Mouse (Mus musculus) lung, postnatal 36 days (tissue): Measurements from ENCODE around the gene Ccndbp1.
"Not testable (repeated sequence)": the region's sequence is repeated elsewhere in the genome, so short reads cannot be mapped to it uniquely, and the experiment has no call there.

ENCODE experiments used
- DNase-seq: peaks from one replicate; pipeline ENCODE4 v3.0.0; 2022; ENCODE audit warnings: mixed read lengths

Ccndbp1 gene

DNA sequence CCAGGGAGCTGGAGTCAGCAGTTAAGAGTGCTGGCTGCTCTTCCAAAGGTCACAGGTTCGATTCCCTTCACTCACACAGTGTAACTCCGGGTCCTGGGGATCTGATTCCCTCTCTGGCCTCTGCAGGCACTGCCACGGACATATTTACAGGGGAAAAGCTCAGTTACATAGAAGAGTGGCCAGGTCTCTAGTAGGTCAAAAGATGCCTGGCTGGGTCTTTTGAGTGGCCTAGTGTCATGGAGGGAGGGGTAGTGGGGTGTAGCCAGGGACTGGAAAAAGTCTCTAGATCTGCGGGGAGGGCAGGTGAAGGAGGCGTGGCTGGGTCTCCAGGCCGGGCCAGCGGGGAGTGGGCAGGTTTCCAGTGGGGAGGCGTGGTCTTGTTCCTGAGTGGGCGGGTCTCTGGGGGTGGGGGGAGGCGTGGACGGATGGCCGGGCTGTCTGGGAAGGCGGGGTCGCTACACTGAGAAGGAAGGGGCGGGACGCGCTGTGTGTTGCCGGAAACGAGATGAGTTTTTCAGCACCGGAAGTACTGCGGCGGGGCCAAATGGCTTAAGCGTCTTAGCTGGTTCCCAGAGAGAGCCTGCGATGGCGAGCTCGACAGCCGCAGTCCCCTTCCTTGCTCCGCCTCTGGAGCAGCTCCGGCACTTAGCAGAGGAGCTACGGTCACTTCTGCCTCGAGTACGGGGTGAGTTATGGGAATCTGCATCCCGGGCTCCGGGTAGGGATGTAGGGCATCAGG lies at the start of gene Ccndbp1:
Ccndbp1 (plus strand) TSS at position 479 of the 739 bp plus-strand sequence.
- DNase-seq: peak; percentile 97

DNA sequence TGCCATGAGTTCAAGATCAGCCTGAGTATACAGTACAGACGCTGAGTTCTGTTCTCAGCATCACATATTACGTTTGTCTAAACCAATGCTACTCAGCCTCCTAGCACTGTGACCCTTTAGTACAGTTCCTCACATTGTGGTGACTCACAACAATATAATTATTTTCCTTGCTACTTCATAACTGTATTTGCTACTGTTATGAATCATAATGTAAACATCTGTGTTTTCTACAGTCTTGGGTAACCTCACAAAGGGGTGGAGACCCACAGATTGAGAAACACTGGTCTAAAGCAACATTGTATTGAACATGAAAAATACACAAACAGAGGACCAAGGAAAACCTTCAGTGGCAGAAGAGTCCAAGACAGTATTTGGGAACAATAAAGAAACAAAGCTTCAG lies 48.8 kb upstream of the Ccndbp1 start:
- peak; percentile 54 for DNase-seq

DNA sequence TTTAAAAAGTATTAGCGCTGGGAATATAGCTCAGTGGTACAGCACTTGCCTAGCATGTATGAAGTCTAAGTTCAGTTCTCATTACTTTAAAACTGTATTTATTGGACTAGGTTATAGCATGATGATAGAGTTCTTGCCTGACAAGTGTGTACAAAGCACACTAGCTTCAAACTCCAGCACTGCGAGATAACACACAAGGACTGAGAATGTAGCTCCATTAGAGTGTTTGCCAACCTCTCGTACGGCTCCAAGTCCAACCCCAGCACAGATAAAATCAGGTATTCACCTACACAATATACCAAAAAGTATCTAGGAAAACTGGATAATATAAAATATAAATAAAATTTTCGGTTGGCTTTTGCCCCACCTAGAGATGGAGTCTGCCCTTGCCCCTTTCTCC lies 48.4 kb upstream of the Ccndbp1 start:
- peak; percentile 56 for DNase-seq

DNA sequence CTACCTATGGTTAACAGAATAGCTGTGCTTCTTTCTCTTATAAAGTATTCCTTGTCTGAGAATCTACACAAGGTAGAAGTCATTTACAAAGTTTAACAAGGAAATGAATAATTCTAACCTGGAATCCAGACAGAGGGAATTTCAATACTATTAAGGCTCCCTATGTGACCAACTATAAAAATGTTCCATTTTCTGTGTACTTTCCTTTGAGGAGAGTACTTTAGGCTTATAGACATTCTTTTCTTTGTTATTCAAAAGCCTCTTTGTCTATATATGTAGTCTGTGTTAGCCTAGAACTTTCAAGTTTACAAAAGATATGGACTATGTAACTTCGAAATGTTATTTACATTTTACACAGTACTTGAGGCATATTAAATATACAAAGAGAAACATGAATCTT lies 47.9 kb upstream of the Ccndbp1 start:
- DNase-seq: no peak

DNA sequence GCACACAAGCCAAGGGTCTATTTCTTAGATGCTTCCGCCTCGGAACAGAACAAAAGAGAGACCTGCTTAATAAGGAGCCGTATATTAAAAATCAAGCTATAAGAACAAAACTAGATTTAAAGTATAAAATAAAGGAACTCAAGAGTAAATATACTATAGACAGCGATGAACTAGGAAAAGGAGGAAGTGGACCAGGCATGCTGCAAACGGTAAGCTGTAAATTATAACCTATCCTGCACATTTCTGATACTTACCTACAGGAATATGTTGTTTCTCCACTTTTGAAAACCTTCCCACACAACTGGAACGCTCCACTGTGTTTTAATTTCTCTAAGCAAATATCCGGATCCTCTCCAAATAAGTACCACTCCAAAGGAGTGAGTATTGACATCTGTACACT lies 45.1 kb upstream of the Ccndbp1 start:
- DNase-seq: peak; percentile 36

DNA sequence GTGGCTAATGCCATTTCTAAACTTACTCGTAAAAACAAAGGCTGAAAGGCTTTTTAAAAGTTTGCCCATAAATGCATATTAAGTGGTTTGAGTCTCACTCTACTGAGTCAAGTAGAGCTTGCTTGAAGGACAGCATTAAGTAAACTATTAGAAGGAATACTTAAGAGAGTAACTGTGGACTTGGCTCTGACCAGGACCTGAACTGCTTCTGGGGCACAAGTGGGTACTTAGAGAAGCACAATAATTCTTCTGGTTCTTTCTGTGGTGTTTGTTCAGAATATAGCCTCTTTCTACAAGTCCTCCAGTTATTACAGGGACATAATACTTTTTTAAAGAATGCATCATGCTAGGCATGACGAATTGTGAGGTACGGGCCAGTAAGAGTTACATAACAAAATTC lies 42.7 kb upstream of the Ccndbp1 start:
- peak; percentile 69 for DNase-seq

DNA sequence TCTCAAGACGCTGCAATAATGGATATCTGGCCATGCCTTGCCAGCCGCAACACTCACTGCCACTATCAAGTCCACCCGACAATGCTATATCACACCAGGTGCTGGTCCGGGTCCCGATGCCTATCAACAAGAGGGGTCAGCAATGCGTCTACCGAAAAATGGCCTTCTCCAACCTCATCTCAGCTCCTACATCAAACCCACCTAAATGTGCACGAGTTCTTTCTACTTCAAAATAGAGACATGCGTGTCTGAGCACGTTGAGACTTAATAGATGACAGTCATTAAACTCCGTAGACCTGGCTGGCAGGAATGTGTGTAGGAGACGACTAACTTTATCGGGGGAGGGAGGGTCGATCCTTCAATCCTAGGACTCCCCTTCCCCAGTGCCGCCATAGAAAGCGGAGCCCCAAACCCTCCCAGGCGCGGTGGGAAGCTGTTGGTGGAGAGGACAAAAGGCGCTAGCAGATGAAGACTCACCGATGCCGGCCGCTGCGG lies 38.1 kb upstream of the Ccndbp1 start:
- DNase-seq: no peak

DNA sequence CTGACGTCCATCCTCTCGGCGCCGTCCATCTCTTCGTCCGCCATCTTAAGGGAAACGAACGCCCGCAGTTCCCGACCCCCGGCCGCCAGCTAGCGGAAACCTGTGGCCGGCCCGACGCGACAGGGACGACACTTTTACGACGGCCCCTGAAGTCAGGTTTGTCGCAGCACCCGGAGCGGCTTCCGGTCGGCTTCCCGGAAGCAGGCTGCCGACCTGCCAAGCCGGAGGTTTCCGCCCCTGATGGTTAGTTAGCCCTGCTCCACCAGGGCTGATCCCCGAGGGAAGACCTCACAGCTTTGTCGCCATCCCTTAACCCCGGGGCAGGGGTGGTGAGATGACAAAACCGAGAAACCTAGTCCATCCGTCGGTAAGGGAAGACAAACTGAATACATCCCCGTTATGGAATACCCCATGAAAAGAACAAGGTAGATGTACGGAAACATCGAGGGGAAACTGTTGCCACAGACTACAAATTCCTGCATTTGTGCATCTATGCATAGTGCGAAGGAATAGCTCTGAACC lies 37.6 kb upstream of the Ccndbp1 start, which contains the start of gene Ubr1:
Ubr1 (minus strand) TSS at position 157 of the 522 bp plus-strand sequence.
- peak; percentile 91 for DNase-seq

DNA sequence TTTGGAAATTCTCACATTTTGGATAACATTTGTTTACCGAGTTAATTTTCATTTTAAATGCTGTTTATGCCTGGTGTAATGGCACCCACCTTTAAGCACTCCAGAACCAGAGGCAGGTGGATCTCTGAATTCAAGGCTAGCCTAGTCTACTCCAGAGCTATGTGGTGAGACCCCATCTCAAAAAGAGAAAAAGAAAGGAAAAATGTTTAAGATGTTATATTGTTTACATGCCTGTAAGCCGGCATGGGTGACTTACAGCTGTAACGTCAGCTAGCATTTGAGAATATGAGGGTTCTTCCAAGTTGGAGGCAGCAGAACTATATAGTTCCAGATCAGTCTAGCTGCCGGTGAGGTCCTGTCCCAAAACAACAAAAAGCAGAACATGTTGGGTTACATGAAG lies 36.4 kb upstream of the Ccndbp1 start:
- no peak for DNase-seq

DNA sequence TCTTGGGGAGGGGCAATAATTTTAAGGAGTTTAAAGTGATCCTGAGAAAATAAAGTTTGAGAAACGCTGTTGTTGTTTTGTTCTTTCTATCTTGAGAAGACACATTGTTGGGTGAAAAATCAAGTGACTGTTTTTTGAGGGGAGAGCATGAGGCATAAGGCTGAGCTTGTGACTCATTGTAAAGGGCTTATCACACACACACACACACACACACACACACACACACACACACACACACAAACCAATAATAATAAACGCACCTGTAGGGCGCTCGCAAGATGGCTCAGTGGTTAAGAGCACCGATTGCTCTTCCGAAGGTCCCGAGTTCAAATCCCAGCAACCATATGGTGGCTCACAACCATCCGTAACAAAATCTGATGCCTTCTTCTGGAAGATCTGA lies 35.9 kb upstream of the Ccndbp1 start:
- not testable (repeated sequence) for DNase-seq

DNA sequence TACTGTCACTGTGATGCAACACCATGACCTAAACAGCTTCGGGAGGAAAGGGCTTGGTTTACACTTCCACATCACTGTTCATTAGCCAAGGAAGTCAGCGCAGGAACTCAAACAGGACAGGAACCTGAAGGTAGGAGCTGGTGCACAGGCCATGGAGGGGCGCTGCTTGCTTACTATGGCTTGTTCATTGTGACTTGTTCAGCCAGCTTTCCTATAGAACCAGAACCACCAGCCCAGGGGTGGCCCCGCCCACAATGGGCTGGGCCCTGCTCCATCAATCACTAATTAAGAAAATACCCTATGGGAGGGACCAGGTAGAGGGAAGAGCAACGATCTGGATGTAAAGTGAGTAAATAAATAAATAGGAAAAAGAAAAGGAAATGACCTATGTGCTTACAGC lies 35.2 kb upstream of the Ccndbp1 start:
- DNase-seq: peak; percentile 31

DNA sequence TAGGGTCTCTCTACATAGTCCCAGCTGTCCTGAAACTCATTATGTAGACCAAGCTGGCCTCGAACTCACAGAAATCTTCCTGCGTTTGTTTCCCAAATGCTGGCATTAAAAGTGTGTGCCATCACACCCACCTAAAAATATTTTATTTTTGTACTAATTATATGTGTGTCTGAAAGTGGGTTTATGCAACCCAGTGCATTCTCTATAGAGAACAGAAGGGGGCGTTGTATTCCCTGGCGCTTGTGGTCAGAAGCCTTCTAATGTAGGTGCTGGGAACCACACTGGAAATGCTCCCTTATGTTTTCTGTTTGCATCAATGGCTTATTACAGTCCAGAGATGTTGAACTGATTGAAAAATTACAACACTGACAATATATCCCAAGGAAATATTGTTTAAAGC lies 31.9 kb upstream of the Ccndbp1 start:
- DNase-seq: peak; percentile 37

DNA sequence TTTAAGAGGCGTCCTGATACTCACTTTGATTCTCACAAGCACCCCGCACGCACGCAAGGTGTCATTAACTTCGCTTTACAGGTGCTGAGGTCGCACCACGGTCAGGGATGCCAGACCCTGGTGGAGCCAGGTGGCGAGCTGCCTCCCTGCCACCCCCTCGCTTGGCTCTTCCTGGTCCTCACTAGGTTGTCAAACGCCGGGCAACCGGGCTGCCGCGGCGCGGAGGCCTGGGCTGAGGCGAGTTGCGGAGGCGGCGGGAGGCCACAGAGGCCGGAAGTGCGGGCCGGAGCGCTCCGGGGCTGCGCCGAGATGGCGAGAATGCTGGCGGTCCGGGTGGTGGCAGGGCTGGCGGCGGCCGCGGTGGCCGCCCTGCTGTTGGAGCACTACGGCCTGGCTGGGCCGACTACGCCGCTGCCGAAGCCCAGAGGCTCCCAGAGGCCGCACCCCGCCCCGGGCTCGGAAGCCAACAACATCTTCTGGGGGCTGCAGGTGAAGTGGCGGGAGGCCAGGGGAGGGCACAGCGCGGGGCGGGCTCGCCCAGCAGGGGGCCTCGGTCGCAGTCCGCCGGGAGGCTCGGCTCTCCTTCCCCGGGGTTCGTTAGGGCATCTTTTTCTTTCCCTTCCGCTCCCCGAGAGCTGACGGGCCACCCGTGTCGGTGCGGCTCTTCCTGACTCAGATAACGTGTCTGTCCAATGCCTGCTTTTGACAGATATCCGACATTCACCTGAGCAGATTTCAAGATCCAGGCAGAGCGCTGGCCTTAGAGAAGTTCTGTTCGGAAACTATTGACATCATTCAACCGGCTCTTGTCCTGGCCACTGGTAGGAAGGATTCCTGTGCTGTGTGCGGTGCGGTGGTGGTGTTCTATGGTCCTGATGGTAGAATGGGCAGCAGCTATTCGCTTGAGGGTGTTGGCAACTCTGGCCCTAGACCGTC lies 30.9 kb upstream of the Ccndbp1 start, which contains the start of gene Tmem62:
Tmem62 (plus strand) TSS at position 28 of the 936 bp plus-strand sequence.
- peak; percentile 65 for DNase-seq

DNA sequence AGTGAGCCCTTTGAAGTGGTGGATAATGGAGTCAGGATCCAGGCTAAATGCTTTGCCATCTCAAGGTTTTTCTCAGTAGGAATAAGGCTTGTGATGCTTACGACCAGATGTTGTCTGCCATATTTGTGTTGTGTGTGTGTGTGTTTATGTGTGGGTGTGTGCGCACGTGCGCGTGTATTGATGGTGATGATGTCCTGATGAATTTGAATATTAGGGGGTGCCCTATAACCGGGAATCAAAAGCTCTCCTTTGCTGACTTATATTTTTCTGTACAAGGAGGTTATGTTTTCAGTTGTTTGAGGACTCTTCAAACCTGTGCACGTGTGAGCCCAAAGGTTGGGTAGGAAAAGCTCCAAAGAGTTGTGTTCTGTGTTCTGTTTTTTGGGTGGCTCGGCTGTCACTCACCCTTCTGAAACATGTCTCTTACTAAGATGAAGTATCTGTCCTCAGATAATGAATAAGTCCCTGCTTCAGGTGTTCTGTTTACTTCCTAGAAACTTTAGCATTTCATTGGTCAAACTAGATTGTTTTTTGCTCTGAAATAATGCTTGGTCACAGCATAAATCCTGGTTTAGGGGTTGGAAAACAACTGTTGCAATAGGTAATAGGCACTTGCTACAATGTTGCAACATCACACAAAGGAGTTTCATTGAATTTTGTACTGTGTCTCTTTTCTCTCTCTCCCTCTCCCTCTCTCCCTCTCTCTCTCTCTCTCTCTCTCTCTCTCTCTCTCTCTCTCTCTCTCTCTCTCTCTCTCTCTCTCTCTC lies 30.1 kb upstream of the Ccndbp1 start:
- DNase-seq: no peak

DNA sequence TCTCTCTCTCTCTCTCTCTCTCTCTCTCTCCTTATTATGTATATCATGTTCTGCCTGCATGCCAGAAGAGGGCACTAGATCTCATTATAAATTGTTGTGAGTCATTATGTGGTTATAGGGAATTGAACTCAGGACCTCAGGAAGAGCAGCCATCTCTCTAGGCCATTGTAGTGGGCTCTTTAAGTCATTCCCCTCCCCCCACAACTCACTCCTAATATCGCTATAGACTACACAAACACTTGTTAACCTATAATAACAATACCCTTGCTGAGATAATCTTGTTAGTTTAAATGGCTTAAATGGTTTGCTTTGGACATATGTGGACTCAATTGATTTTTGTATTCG lies 29.5 kb upstream of the Ccndbp1 start:
- DNase-seq: no peak

DNA sequence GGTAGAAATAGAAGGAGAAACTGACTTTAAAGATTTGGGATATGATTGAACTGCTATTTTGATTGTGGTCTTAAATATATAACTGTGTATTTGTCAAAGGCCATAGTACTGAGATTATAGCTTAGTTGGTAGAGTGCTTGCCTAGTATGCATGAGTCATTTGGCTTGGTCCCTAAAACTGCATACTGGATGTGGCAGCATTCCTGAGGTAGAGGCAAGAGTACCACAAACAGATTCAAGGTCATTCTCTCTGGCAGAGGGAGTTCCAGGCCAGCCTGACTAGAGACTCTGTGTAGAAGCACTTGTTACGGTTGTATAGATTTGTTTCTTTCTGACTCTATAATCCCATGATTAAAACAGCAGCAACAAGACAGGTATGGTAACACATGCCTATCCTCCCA lies 28.4 kb upstream of the Ccndbp1 start:
- DNase-seq: peak; percentile 44

DNA sequence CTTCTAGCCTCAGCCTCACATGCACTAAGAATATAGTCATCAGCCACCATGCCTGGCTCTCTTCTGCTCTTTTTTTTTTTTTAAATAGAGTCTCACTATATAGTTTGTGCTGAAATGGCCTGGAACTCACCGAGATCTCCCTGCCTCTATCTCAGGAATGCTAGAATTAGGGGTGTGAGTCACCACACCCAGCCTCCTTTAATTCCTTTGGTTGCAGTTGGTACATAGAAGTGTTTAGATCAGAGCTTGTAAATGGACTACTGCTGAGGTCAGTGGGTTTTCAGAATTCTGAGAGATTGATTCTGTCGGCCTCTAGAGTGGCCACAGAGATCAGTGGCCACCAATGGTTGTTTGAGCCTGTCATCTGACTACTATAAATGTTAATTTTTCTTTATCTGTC lies 27.3 kb upstream of the Ccndbp1 start:
- no peak for DNase-seq

DNA sequence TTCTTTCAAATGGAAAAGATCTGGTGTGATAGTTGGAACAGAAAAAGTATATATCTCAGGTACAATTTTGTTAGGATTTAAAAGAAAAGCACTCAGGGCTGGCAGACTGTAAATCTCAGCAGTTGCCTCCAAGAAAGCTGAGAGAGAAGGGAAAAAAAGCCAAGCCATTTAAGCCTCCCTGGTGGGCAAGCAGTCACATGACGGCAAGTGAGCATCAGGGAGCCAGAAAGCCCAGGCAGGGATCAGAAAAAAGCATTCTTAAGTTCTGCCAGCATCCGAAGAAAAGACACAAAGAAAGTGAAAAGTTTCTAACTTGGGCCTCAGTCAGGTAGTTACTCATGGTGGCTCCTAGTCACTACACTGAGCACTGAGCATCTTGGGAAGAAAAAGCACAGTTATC lies 24.6 kb upstream of the Ccndbp1 start:
- DNase-seq: no peak

DNA sequence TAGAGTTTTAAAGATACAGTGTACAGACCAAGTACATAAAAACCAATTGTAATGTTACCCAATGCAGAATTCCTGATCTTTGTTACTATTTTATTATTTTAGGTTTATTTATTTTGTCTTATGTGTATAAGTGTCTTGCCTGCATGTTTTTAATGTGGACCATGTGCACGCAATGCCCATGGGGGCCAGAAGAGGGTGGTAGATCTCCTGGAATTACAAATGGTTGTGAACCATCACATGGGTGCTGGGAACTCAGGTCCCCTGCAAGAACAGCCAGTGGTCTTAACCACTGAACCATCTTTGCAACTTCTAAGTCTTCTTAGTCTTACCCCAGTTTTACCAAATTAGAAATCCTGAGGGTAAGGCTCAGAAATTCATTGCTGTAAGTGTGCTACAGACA lies 23.0 kb upstream of the Ccndbp1 start:
- DNase-seq: no peak

DNA sequence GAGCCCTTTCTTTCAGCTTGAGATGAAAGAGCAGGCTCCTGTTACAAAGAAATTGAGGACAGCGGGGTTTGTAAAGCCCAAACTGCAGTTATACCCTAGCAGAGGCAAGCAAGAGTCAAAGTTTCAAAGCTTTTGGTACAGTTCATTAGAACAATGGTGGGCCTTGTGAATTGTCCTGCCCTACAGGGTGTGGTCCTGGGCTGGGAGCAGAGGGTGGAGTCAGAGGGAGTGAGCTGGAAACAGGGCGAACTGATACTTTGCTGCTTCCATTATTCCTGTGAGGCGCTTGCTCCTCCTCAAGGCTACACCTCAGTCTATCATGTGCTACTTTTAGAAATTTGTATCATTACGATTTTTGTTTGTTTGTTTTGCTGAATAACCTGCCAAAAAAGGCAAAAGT lies 17.0 kb upstream of the Ccndbp1 start:
- DNase-seq: no peak

DNA sequence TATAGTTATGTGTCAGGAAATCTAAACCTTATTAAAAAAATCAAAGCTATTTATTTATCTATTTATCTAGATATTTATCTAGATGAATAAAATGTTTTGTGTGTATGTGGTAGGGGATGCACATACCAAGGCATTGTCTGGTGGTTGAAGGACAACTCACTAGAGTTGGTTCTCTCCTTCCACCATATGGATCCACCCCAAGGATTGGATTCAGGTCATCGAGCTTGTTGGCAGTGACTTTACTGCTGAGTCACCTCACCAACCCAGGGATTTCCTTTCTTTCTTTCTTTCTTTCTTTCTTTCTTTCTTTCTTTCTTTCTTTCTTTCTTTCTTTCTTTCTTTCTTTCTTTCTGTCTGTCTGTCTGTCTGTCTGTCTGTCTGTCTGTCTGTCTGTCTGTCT lies 11.6 kb upstream of the Ccndbp1 start:
- not testable (repeated sequence) for DNase-seq

DNA sequence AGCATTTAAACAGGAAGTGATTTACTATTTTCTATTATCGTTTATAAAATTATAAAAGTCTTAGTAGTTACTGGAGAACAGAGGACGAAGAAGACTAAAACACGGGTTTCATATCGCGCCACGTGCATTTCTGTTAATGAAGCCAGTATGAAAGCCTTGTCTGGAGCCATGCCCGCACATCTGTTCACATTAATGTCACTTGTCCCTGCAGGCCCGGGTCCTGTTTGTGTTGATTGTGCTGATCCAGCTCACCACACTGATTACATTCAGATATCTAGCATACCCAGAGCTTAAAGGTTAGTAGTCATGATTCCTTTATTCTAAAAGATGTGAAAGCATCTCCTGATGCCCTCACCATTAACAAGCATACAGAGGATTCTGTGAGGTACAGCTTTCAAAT lies 9.3 kb upstream of the Ccndbp1 start:
- DNase-seq: no peak

DNA sequence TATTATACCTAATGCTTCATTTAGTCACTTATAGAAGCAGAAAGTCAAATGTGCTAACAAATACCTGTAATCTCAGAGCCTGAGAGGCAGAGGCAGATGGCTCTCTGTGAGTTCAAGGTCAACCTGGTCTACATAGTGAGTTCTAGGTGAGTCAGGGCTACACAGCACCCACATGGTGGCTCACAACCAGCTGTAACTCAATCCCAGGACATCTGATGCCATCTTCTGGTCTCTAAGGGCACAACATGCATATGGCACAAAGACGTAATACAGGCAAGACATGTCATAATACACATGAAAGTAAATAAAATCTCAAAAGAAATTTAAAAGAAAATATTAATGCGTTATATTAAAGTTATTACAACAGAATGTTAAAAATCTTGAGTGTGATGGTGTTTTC lies 4.6 kb upstream of the Ccndbp1 start:
- DNase-seq: peak; percentile 10
